Mouse (Mus musculus) embryo, embryonic 10 days (tissue): ENCODE results near the gene Olfr1387.
"Not testable (repeated sequence)": the region's sequence is repeated elsewhere in the genome, so short reads cannot be mapped to it uniquely, and the experiment has no call there.

ENCODE experiments used
- DNase-seq: peaks from one replicate; pipeline ENCODE4 v3.0.0-alpha.2; 2015; ENCODE audit warnings: low spot score

Olfr1387 gene

DNA sequence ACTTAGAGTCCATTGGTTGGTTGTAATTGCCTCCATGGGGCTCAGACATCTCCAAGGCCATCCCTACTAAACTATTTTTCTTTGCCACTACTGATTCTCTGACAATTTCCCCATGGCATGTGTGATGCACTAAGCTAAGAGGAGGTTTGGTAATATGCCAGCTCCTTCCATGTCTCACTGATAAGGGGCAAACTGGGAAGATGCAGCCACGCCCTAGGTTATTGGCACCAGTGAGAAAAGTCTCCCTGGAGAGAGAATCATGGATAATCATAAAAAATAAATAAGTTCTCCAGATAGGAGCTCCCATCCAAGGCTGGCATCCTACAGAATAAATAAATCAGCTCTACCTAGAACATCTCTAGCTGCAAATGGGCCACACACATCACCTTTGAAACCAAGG lies at the start of gene Olfr1387:
TSS of gene Olfr1387 (plus strand) at position 301 of the 400 bp plus-strand sequence.
- DNase-seq: no peak

- no peak for DNase-seq
Observed at GRCm38 (mm10) chr11:49406784-49407183, 48.4 kb upstream of the Olfr1387 start.

DNA sequence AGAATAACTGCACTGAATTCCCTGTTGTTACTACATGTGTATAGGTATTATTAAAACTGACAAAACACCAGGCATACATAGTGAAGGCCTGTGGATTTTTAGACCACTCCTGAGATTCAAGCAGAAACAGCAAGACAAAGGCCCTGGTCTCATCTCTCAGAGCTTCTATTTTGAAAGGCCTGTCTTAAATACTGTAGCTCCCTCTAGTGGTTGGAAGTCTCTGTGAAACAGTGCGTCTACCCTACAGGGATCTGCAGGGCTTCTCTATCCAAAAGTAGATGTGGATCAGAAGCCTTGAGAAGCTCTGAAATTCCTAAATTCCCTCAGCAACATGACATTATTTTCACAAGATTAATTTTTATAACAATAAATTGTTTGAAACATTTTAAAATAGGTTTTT lies 44.6 kb upstream of the Olfr1387 start:
- DNase-seq: peak; percentile 36

DNA sequence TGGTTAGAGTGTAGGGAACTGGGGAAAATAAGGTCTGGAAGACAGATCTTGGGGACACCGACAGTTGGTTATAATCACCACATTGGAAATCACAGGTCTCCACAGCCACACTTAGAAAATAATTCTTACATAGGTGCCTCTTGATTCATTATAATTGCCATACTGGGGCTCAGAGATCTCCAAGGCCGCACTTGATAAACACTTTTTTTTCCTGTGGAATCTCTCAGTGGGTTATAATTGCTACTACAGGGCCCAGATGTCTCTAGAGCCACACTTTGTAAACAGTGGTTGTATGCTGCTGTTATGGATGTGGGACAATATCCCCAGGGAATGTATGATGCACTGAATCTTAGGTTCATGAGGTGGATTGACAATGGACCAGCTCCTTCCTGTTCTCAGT lies 32.4 kb upstream of the Olfr1387 start, which contains the start of gene Olfr1389:
TSS of gene Olfr1389 (plus strand) at position 301 of the 400 bp plus-strand sequence.
- DNase-seq: no peak

DNA sequence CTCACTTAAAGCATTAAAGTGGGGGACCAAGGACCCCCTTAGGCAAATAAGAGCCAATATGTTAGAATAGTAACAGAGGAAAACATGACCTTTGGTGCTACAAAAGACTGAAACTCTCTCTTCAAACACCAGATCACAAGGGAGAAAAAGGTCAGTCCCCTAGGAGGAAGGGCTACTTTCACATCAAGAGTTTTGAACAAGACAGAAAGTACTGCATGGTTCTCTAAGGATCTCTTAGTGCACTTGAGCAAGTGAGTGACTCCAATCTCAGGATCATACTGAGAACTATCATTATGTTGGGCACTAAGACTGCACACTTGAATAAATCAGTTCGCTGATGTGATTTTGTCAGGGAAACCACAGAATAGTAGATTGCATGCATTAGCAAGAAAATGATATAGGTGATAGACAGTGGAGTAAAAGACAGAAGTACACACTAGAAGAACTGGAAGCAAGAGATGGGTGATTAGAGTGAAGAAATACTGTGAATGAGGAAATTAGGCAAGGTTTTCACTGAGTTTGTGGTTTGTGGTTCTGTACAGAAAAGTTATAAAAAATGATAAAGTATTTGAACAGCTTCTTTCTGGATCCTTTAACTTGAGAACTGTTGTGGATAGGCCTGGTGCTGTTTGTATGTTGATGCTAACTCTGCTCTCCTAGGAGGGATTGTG lies 29.8 kb upstream of the Olfr1387 start:
- DNase-seq: no peak

- DNase-seq: no peak
Observed at GRCm38 (mm10) chr11:49429641-49430040, 25.5 kb upstream of the Olfr1387 start.

DNA sequence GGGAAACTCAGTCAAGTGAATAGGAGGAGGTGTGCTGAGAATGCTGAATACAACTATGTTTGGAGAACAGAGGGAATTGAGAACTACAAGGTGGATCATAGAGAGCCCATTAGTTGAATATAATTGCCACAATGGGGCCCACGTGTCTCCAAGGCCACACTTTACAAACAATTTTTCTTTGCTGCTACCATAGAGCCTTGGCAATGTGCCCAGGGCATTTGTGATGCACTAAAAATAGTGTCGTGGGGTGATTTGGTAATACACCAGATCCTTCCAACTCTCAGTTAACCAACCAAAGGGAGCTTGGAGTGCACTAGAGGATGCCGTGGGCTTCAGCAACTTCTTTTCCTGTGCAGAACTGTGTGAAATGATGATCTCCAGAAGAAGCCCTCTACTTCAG lies 18.7 kb upstream of the Olfr1387 start, which contains the start of gene Olfr1388:
TSS of gene Olfr1388 (plus strand) at position 214 of the 400 bp plus-strand sequence.
- DNase-seq: no peak

- DNase-seq: not testable (repeated sequence)
Observed at GRCm38 (mm10) chr11:49464746-49465145, 9.6 kb downstream of the Olfr1387 start, which contains the start of gene Olfr1386. Gene Olfr1386, plus strand, starts transcription at chr11:49465046.

DNA sequence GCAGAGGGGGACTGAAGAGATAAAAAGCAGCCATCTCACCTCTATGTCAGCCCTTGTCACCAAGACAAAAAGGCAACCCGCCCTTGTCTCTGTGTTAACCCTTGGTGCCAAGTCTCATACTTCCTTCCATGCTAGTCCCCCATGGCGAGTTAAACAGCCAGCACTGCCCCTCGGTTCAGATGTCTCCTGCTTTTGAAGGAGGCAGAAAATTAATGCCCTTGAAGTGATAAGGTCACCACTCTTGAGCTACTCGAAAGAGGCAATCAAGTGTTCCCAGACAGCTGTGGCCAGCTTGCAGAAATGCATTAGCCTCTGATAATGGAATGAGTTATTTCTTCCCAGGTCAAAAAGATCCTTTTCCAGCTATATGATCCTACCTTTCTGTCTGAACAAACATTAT lies 30.8 kb downstream of the Olfr1387 start:
- DNase-seq: peak; percentile 3

DNA sequence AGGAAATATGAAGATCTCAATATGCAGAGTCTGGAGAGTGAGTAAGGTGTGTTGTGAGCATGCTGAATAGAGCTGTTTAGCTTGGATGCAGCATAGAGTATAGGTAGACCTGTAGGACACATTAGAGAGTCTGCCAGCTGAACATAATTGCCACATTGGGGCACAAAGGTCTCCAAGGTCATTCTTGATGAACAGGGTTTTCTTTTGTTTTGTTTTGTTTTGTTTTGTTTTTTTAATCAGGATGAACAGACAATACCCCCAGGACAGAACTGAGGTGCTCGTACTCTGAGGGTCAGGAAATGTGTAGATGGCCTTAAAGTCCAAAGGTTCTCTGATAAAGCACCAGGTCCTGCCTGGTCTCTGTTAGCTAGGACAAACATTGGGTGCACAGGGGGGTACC lies 33.6 kb downstream of the Olfr1387 start, which contains the start of gene Olfr1385:
TSS of gene Olfr1385 (plus strand) at position 301 of the 400 bp plus-strand sequence.
- not testable (repeated sequence) for DNase-seq
